Mouse (Mus musculus): Measurements from ENCODE around the gene Tiam1. TPM values are rescaled to one million over a fixed set of nuclear protein-coding genes. Genes with fewer than 3 reads are reported as not detected.

Tiam1 gene
- polyA plus RNA-seq, 1 experiment: not detected

GRCm38 (mm10) chr16:89877206-89877605 is 266.4 kb downstream of the Tiam1 start:
- H3K4me3 ChIP-seq (ENCODE audit: insufficient read depth, low read depth, low read length): no peak overlapping the region
- peaks cover 41% of the 10 kb centered on the region for H3K4me1 ChIP-seq (ENCODE audit: control insufficient read depth, insufficient read depth, low read length)
- 94% methylated on average over 10 of the region's 10 CpGs for WGBS
- TF ChIP-seq POLR2A (IDR thresholded peaks at IDR 0.05; ENCODE audit: insufficient read depth, low read depth, low read length): no peak
- TF ChIP-seq CTCF (IDR thresholded peaks at IDR 0.05; ENCODE audit: insufficient read depth, low read depth, low read length): no peak
- no peak overlapping the region for H3K27ac ChIP-seq (ENCODE audit: insufficient read depth, low read depth, low read length)

GRCm38 (mm10) chr16:89876079-89876478 is 267.5 kb downstream of the Tiam1 start:
- Histone ChIP-seq H3K4me3 (ENCODE audit: insufficient read depth, low read depth, low read length) (no peak overlapping the region), H3K4me1 (ENCODE audit: control insufficient read depth, insufficient read depth, low read length) (peaks cover 38% of the 10 kb centered on the region), H3K27ac (ENCODE audit: insufficient read depth, low read depth, low read length) (no peak overlapping the region)
- 79% methylated on average over 3 of the region's 3 CpGs for WGBS
- TF ChIP-seq CTCF (IDR thresholded peaks at IDR 0.05; ENCODE audit: insufficient read depth, low read depth, low read length) (no peak), POLR2A (IDR thresholded peaks at IDR 0.05; ENCODE audit: insufficient read depth, low read depth, low read length) (no peak)

GRCm38 (mm10) chr16:89874012-89874704 is 269.4 kb downstream of the Tiam1 start:
- TF ChIP-seq POLR2A (IDR thresholded peaks at IDR 0.05; ENCODE audit: insufficient read depth, low read depth, low read length) (no peak), CTCF (IDR thresholded peaks at IDR 0.05; ENCODE audit: insufficient read depth, low read depth, low read length) (no peak)
- peaks cover 29% of the 10 kb centered on the region for H3K4me1 ChIP-seq (ENCODE audit: control insufficient read depth, insufficient read depth, low read length)
- peak overlapping the region; percentile 74; the same call in 1 of the 2 replicates for H3K27ac ChIP-seq (ENCODE audit: insufficient read depth, low read depth, low read length)
- no peak overlapping the region for H3K4me3 ChIP-seq (ENCODE audit: insufficient read depth, low read depth, low read length)
- 22% methylated on average over 15 of the region's 15 CpGs for WGBS

GRCm38 (mm10) chr16:89872011-89872942 is 271.3 kb downstream of the Tiam1 start:
- peaks cover 35% of the 10 kb centered on the region for H3K4me1 ChIP-seq (ENCODE audit: control insufficient read depth, insufficient read depth, low read length)
- H3K27ac ChIP-seq (ENCODE audit: insufficient read depth, low read depth, low read length): no peak overlapping the region
- 84% methylated on average over 20 of the region's 20 CpGs for WGBS
- H3K4me3 ChIP-seq (ENCODE audit: insufficient read depth, low read depth, low read length): no peak overlapping the region
- TF ChIP-seq CTCF (IDR thresholded peaks at IDR 0.05; ENCODE audit: insufficient read depth, low read depth, low read length): no peak
- TF ChIP-seq POLR2A (IDR thresholded peaks at IDR 0.05; ENCODE audit: insufficient read depth, low read depth, low read length): no peak

GRCm38 (mm10) chr16:89871382-89871781 is 272.2 kb downstream of the Tiam1 start:
- TF ChIP-seq CTCF (IDR thresholded peaks at IDR 0.05; ENCODE audit: insufficient read depth, low read depth, low read length) (no peak), POLR2A (IDR thresholded peaks at IDR 0.05; ENCODE audit: insufficient read depth, low read depth, low read length) (no peak)
- 37% methylated on average over 13 of the region's 13 CpGs for WGBS
- H3K27ac ChIP-seq (ENCODE audit: insufficient read depth, low read depth, low read length): no peak overlapping the region
- peaks cover 36% of the 10 kb centered on the region for H3K4me1 ChIP-seq (ENCODE audit: control insufficient read depth, insufficient read depth, low read length)
- H3K4me3 ChIP-seq (ENCODE audit: insufficient read depth, low read depth, low read length): no peak overlapping the region

GRCm38 (mm10) chr16:89870059-89870458 is 273.5 kb downstream of the Tiam1 start:
- H3K27ac ChIP-seq (ENCODE audit: insufficient read depth, low read depth, low read length): no peak overlapping the region
- WGBS: 97% methylated on average over 6 of the region's 6 CpGs
- H3K4me1 ChIP-seq (ENCODE audit: control insufficient read depth, insufficient read depth, low read length): peaks cover 40% of the 10 kb centered on the region
- no peak for TF ChIP-seq POLR2A (IDR thresholded peaks at IDR 0.05; ENCODE audit: insufficient read depth, low read depth, low read length)
- TF ChIP-seq CTCF (IDR thresholded peaks at IDR 0.05; ENCODE audit: insufficient read depth, low read depth, low read length): no peak
- no peak overlapping the region for H3K4me3 ChIP-seq (ENCODE audit: insufficient read depth, low read depth, low read length)

GRCm38 (mm10) chr16:89868502-89868901 is 275.1 kb downstream of the Tiam1 start:
- no peak overlapping the region for H3K4me3 ChIP-seq (ENCODE audit: insufficient read depth, low read depth, low read length)
- 90% methylated on average over 3 of the region's 3 CpGs for WGBS
- peaks cover 29% of the 10 kb centered on the region for H3K4me1 ChIP-seq (ENCODE audit: control insufficient read depth, insufficient read depth, low read length)
- no peak overlapping the region for H3K27ac ChIP-seq (ENCODE audit: insufficient read depth, low read depth, low read length)
- TF ChIP-seq CTCF (IDR thresholded peaks at IDR 0.05; ENCODE audit: insufficient read depth, low read depth, low read length): no peak
- no peak for TF ChIP-seq POLR2A (IDR thresholded peaks at IDR 0.05; ENCODE audit: insufficient read depth, low read depth, low read length)

- TF ChIP-seq CTCF (IDR thresholded peaks at IDR 0.05; ENCODE audit: insufficient read depth, low read depth, low read length): no peak; the same call in 1 of the 2 replicates
- no peak for TF ChIP-seq POLR2A (IDR thresholded peaks at IDR 0.05; ENCODE audit: insufficient read depth, low read depth, low read length)
- H3K4me3 ChIP-seq (ENCODE audit: insufficient read depth, low read depth, low read length): no peak overlapping the region
- peaks cover 23% of the 10 kb centered on the region for H3K4me1 ChIP-seq (ENCODE audit: control insufficient read depth, insufficient read depth, low read length)
- 66% methylated on average over 26 of the region's 26 CpGs for WGBS
- H3K27ac ChIP-seq (ENCODE audit: insufficient read depth, low read depth, low read length): no peak overlapping the region
These were observed 276.2 kb downstream of the Tiam1 start for GRCm38 (mm10) chr16:89867212-89867829.
